Mouse (Mus musculus) heart, adult 2 months (tissue): ENCODE measurements around the gene Calml4.

Experiments
- CTCF ChIP-seq: fragments of 200-600 bp; IDR thresholded peaks from 2 replicates; pipeline ENCODE4 v1.8.1; 2022; ENCODE audit warnings: antibody characterized with exemption, mild to moderate bottlenecking, moderate library complexity
- EP300 ChIP-seq: fragments of 200-500 bp; IDR thresholded peaks from 2 replicates; pipeline ENCODE4 v1.6.1; 2011; ENCODE audit warnings: low read depth, low read length, control low read depth; ENCODE audit not compliant: insufficient read depth
- POLR2A ChIP-seq: fragments of 200-500 bp; IDR thresholded peaks from 2 replicates; pipeline ENCODE4 v1.6.1; 2011; ENCODE audit warnings: mild to moderate bottlenecking, low read depth, low read length, control low read depth; ENCODE audit not compliant: insufficient read depth

- TF ChIP-seq CTCF (no peak), POLR2A (no peak), EP300 (no peak)
These were observed 12.8 kb downstream of the Calml4 start for GRCm38 (mm10) chr9:62870728-62871127.
